Mouse (Mus musculus): ENCODE measurements around the gene Phactr4. TPM values are rescaled to one million over a fixed set of nuclear protein-coding genes. Genes with fewer than 3 reads are reported as not detected.

Gene Phactr4
- polyA plus RNA-seq, 1 experiment, result 13.4 TPM

GRCm38 (mm10) chr4:132398863-132399262 is 23.4 kb downstream of the Phactr4 start:
- DNase-seq, result no peak
- Histone ChIP-seq H3K4me3 (replicated peaks; ENCODE audit: extremely low read depth, low read depth, low read length) (no peak overlapping the region), H3K4me1 (ENCODE audit: control insufficient read depth, insufficient read depth, low read length) (peaks cover 2% of the 10 kb centered on the region)
- TF ChIP-seq POLR2A (IDR thresholded peaks at IDR 0.05; ENCODE audit: borderline replicate concordance, extremely low read depth, low read depth, low read length), result no peak
- TF ChIP-seq CTCF (IDR thresholded peaks at IDR 0.05; ENCODE audit: insufficient read depth, low read length), result no peak
- WGBS, result 47% methylated on average over 5 of the region's 5 CpGs

- TF ChIP-seq POLR2A (IDR thresholded peaks at IDR 0.05; ENCODE audit: borderline replicate concordance, extremely low read depth, low read depth, low read length) (peak; percentile 89; the same call in 1 of the 2 replicates), CTCF (IDR thresholded peaks at IDR 0.05; ENCODE audit: insufficient read depth, low read length) (no peak)
- WGBS, result 5% methylated on average over 11 of the region's 11 CpGs
- peak; percentile 80 for DNase-seq
- Histone ChIP-seq H3K4me3 (replicated peaks; ENCODE audit: extremely low read depth, low read depth, low read length) (peak overlapping the region; percentile 42), H3K4me1 (ENCODE audit: control insufficient read depth, insufficient read depth, low read length) (peaks cover 2% of the 10 kb centered on the region)
These were observed 24.1 kb downstream of the Phactr4 start for GRCm38 (mm10) chr4:132398045-132398774.

GRCm38 (mm10) chr4:132397120-132397519 is 25.2 kb downstream of the Phactr4 start:
- Histone ChIP-seq H3K4me1 (ENCODE audit: control insufficient read depth, insufficient read depth, low read length) (peaks cover 2% of the 10 kb centered on the region), H3K4me3 (replicated peaks; ENCODE audit: extremely low read depth, low read depth, low read length) (peak overlapping the region; percentile 0)
- 48% methylated on average over 3 of the region's 3 CpGs for WGBS
- no peak for TF ChIP-seq POLR2A (IDR thresholded peaks at IDR 0.05; ENCODE audit: borderline replicate concordance, extremely low read depth, low read depth, low read length)
- no peak for DNase-seq

- WGBS, result 81% methylated on average over 7 of the region's 7 CpGs
- peaks cover 2% of the 10 kb centered on the region for H3K4me1 ChIP-seq (ENCODE audit: control insufficient read depth, insufficient read depth, low read length)
- no peak for DNase-seq
- no peak overlapping the region for H3K4me3 ChIP-seq (replicated peaks; ENCODE audit: extremely low read depth, low read depth, low read length)
- TF ChIP-seq CTCF (IDR thresholded peaks at IDR 0.05; ENCODE audit: insufficient read depth, low read length), result no peak
- TF ChIP-seq POLR2A (IDR thresholded peaks at IDR 0.05; ENCODE audit: borderline replicate concordance, extremely low read depth, low read depth, low read length), result no peak
These were observed 26.0 kb downstream of the Phactr4 start for GRCm38 (mm10) chr4:132396251-132396650.

- DNase-seq, result no peak
- WGBS, result 86% methylated on average over 8 of the region's 8 CpGs
- no peak overlapping the region for H3K4me3 ChIP-seq (replicated peaks; ENCODE audit: extremely low read depth, low read depth, low read length)
- TF ChIP-seq POLR2A (IDR thresholded peaks at IDR 0.05; ENCODE audit: borderline replicate concordance, extremely low read depth, low read depth, low read length) (no peak), CTCF (IDR thresholded peaks at IDR 0.05; ENCODE audit: insufficient read depth, low read length) (no peak)
- peaks cover 13% of the 10 kb centered on the region for H3K4me1 ChIP-seq (ENCODE audit: control insufficient read depth, insufficient read depth, low read length)
These were observed 31.1 kb downstream of the Phactr4 start for GRCm38 (mm10) chr4:132391063-132391740.

- H3K4me3 ChIP-seq (replicated peaks; ENCODE audit: extremely low read depth, low read depth, low read length), result no peak overlapping the region
- peaks cover 17% of the 10 kb centered on the region for H3K4me1 ChIP-seq (ENCODE audit: control insufficient read depth, insufficient read depth, low read length)
- 58% methylated on average over 4 of the region's 4 CpGs for WGBS
- TF ChIP-seq POLR2A (IDR thresholded peaks at IDR 0.05; ENCODE audit: borderline replicate concordance, extremely low read depth, low read depth, low read length), result no peak
- TF ChIP-seq CTCF (IDR thresholded peaks at IDR 0.05; ENCODE audit: insufficient read depth, low read length), result no peak
- no peak for DNase-seq
These were observed 33.0 kb downstream of the Phactr4 start for GRCm38 (mm10) chr4:132389302-132389701.

- Histone ChIP-seq H3K4me1 (ENCODE audit: control insufficient read depth, insufficient read depth, low read length) (peaks cover 20% of the 10 kb centered on the region), H3K4me3 (replicated peaks; ENCODE audit: extremely low read depth, low read depth, low read length) (no peak overlapping the region)
- DNase-seq, result no peak
- TF ChIP-seq POLR2A (IDR thresholded peaks at IDR 0.05; ENCODE audit: borderline replicate concordance, extremely low read depth, low read depth, low read length), result no peak
- WGBS, result 52% methylated on average over 5 of the region's 5 CpGs
These were observed 34.7 kb downstream of the Phactr4 start for GRCm38 (mm10) chr4:132387617-132388016.

- Histone ChIP-seq H3K4me1 (ENCODE audit: control insufficient read depth, insufficient read depth, low read length) (peaks cover 20% of the 10 kb centered on the region), H3K4me3 (replicated peaks; ENCODE audit: extremely low read depth, low read depth, low read length) (no peak overlapping the region)
- TF ChIP-seq POLR2A (IDR thresholded peaks at IDR 0.05; ENCODE audit: borderline replicate concordance, extremely low read depth, low read depth, low read length) (no peak), CTCF (IDR thresholded peaks at IDR 0.05; ENCODE audit: insufficient read depth, low read length) (no peak)
- DNase-seq, result no peak
- 52% methylated on average over 7 of the region's 7 CpGs for WGBS
These were observed 35.4 kb downstream of the Phactr4 start for GRCm38 (mm10) chr4:132386846-132387245.

- DNase-seq, result no peak
These were observed 36.4 kb downstream of the Phactr4 start for GRCm38 (mm10) chr4:132385771-132386410.

More at GRCm38 (mm10) chr4:132385771-132386410, 36.4 kb downstream of the Phactr4 start:
- Histone ChIP-seq H3K4me3 (replicated peaks; ENCODE audit: extremely low read depth, low read depth, low read length) (no peak overlapping the region), H3K4me1 (ENCODE audit: control insufficient read depth, insufficient read depth, low read length) (peaks cover 20% of the 10 kb centered on the region)
- 61% methylated on average over 8 of the region's 8 CpGs for WGBS
- TF ChIP-seq CTCF (IDR thresholded peaks at IDR 0.05; ENCODE audit: insufficient read depth, low read length) (no peak), POLR2A (IDR thresholded peaks at IDR 0.05; ENCODE audit: borderline replicate concordance, extremely low read depth, low read depth, low read length) (no peak)

All from lung, adult 2 months (tissue).